Mouse (Mus musculus): Measurements from ENCODE around the gene Srrm4.

DNA sequence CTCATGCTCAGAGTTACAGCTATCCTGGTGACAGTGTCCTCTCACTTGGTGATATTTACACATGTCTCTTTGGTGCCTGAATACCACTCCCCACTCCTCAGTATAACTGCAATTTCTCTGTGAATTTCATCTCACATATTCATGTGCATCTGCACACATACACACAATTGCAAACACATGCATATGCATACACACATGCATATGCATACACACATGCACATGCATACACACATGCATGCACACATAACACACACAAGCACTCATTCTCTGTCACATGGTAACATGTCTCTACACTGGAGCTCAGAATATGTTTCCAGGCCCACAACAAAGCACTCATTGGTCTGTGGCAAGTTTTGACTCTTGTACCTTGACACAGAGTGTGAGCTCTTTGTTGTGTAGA is 39.0 kb downstream of the Srrm4 start:
- no peak for TF ChIP-seq CTCF (IDR thresholded peaks at IDR 0.05; ENCODE audit: low read depth, low read length)
- TF ChIP-seq POLR2A (IDR thresholded peaks at IDR 0.05; ENCODE audit: borderline replicate concordance, low read depth, low read length), result no peak
